Mouse (Mus musculus): ENCODE measurements around the gene Kank3. TPM values are rescaled to one million over a fixed set of nuclear protein-coding genes. Genes with fewer than 3 reads are reported as not detected.

Gene Kank3
- 395 and 450 TPM in 2 replicates for polyA plus RNA-seq (2012; rRNA removed)

DNA sequence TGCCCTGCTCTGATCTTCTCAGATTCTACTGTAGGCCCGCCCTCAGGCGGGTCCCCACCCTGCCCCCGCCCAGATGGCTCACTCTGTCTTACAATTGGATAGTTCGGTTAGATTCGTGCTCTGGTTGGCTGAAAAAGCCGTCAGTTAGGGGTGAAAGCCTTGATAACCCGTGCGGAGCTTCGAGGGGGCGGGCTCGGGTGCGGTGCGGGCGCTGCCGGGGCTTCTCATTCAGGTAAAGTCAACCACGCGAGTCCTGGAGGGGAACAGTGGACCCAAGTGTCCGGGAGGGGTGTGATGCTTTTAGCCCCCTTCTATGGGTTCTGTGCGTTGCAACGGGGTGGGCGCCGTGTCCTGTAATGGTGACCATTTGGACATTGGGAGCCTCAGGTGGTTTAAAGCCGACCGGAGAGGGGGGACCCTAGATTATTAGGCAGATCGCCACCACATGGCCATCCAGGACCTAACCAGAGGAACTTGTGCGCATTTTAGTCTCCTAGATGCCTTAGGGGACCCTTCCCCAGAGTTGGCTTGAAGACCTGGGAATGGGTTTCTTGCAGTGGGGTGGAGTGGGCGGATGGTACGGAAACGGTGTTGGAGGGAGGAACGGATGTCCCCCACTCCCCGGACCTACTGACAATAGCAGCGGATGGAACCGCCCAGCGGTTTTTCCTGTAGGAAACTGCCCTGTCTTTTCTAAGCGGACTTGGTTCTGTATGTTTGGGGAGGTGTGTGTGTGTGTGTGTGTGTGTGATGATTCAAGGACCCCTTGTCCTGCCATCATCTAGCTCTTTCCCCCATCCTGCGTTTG, at the start of gene Kank3:
Gene Kank3, plus strand, starts transcription at position 186 of the 808 bp plus-strand sequence.
- WGBS: 0% methylated on average over 36 of the region's 36 CpGs
- peak within 1 kb of the TSS; percentile 94 for H3K4me3 ChIP-seq (replicated peaks; ENCODE audit: extremely low read depth, low read depth, low read length)
- H3K4me1 ChIP-seq (ENCODE audit: control insufficient read depth, insufficient read depth, low read length): peaks cover 21% of the 10 kb centered on the region
- TF ChIP-seq POLR2A (IDR thresholded peaks at IDR 0.05; ENCODE audit: borderline replicate concordance, extremely low read depth, low read depth, low read length) (peak; percentile 94), CTCF (IDR thresholded peaks at IDR 0.05; ENCODE audit: insufficient read depth, low read length) (no peak)
- DNase-seq: peak; percentile 96

GRCm38 (mm10) chr17:33766389-33766788, 43.9 kb upstream of the Kank3 start:
- Histone ChIP-seq H3K4me1 (ENCODE audit: control insufficient read depth, insufficient read depth, low read length) (no peaks in the 10 kb centered on the region), H3K4me3 (replicated peaks; ENCODE audit: extremely low read depth, low read depth, low read length) (no peak overlapping the region)
- DNase-seq: no peak
- no peak for TF ChIP-seq CTCF (IDR thresholded peaks at IDR 0.05; ENCODE audit: insufficient read depth, low read length)
- no peak for TF ChIP-seq POLR2A (IDR thresholded peaks at IDR 0.05; ENCODE audit: borderline replicate concordance, extremely low read depth, low read depth, low read length)
- WGBS: 74% methylated on average over 3 of the region's 3 CpGs

- DNase-seq: no peak
- TF ChIP-seq POLR2A (IDR thresholded peaks at IDR 0.05; ENCODE audit: borderline replicate concordance, extremely low read depth, low read depth, low read length) (no peak), CTCF (IDR thresholded peaks at IDR 0.05; ENCODE audit: insufficient read depth, low read length) (no peak)
- H3K4me3 ChIP-seq (replicated peaks; ENCODE audit: extremely low read depth, low read depth, low read length): no peak overlapping the region
- no peaks in the 10 kb centered on the region; the same call in 1 of the 2 replicates for H3K4me1 ChIP-seq (ENCODE audit: control insufficient read depth, insufficient read depth, low read length)
- WGBS: 93% methylated on average over 4 of the region's 4 CpGs
These were observed 38.7 kb upstream of the Kank3 start for GRCm38 (mm10) chr17:33771617-33772016.

DNA sequence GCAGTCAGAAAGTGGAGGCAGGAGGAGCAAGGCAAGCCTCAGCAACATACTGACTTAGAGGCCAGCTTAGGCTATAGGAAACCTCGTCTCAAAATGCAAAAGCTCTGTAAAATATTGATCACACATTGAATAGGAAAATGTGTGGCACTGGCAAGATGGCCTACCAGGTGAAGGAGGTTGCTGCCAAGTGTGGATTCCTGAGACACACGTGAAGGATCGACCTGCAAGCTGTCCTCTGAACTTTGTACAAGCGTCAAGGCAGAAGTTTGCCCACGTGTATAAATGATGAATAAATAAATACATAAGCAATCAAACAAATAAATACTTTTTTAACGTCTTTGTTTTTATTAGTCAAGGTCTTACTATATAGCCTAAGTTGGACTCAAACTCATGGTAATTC, 36.9 kb upstream of the Kank3 start:
- Histone ChIP-seq H3K4me3 (replicated peaks; ENCODE audit: extremely low read depth, low read depth, low read length) (no peak overlapping the region), H3K4me1 (ENCODE audit: control insufficient read depth, insufficient read depth, low read length) (peaks cover 2% of the 10 kb centered on the region)
- 72% methylated on average over 6 of the region's 6 CpGs for WGBS
- DNase-seq: no peak
- TF ChIP-seq CTCF (IDR thresholded peaks at IDR 0.05; ENCODE audit: insufficient read depth, low read length) (no peak), POLR2A (IDR thresholded peaks at IDR 0.05; ENCODE audit: borderline replicate concordance, extremely low read depth, low read depth, low read length) (no peak)

DNA sequence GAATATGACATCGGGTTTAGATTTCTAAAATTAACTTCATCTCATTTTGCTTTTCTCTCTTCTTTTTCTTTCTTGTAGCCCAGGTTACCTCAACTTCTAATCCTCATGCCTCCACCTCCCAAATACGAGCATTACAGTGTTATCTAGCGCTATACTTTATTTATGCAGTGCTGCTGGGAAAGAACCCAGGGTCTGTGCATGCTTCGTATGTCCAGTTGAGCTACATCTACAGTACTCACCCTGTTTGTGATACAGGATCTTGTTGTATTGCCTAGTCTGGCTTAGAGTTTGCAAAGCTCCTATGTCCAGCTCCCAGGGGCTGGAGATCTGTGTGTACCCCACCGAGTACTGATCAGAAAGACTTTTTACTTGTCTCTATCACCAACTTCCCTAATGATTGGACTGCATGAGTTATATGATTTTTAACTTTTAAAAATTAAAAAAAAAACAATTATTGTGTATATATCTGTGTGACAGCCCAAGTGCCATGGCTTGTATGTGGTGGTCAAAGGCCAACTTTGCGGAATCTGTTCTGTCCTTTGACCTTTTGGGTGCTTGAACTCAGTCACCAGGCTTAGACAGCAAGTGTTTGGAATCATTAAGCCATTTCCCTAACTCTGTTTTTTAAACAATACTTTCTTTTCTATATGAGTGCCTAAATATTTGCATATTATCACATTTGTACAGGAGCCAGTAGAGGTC, 36.3 kb upstream of the Kank3 start:
- peaks cover 7% of the 10 kb centered on the region for H3K4me1 ChIP-seq (ENCODE audit: control insufficient read depth, insufficient read depth, low read length)
- no peak for TF ChIP-seq CTCF (IDR thresholded peaks at IDR 0.05; ENCODE audit: insufficient read depth, low read length)
- no peak for TF ChIP-seq POLR2A (IDR thresholded peaks at IDR 0.05; ENCODE audit: borderline replicate concordance, extremely low read depth, low read depth, low read length)
- no peak overlapping the region for H3K4me3 ChIP-seq (replicated peaks; ENCODE audit: extremely low read depth, low read depth, low read length)
- no peak for DNase-seq
- 79% methylated on average over 6 of the region's 6 CpGs for WGBS

DNA sequence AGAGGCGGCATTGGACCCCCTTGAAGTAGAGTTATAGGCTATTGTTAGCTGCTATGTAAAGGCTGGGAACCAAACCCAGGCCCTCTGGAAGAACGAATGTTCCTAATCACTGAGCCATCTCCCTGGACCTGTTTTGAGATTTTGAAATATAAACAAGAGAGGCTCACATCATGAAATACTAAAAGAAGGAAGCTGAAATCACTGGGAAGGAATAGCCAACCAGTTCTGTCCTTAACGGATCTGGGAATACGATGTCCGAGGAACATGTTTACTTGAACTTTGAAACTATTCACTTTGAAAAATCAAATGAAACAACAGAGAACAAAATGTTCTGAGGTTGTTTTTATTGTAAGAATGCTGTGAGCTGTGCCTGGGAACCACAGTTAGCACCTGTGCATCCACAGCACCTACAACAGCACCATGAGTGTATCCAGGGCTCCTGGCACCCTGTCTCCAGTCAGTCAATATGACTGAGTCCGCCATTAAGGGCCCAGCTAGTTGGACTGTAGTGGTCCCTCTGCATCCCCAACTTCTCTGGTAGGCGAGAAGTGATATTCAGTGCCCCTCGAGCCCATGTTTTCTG, 35.7 kb upstream of the Kank3 start:
- no peak for TF ChIP-seq POLR2A (IDR thresholded peaks at IDR 0.05; ENCODE audit: borderline replicate concordance, extremely low read depth, low read depth, low read length)
- no peak for TF ChIP-seq CTCF (IDR thresholded peaks at IDR 0.05; ENCODE audit: insufficient read depth, low read length)
- DNase-seq: no peak
- peaks cover 7% of the 10 kb centered on the region for H3K4me1 ChIP-seq (ENCODE audit: control insufficient read depth, insufficient read depth, low read length)
- no peak overlapping the region for H3K4me3 ChIP-seq (replicated peaks; ENCODE audit: extremely low read depth, low read depth, low read length)
- WGBS: 76% methylated on average over 8 of the region's 8 CpGs

DNA sequence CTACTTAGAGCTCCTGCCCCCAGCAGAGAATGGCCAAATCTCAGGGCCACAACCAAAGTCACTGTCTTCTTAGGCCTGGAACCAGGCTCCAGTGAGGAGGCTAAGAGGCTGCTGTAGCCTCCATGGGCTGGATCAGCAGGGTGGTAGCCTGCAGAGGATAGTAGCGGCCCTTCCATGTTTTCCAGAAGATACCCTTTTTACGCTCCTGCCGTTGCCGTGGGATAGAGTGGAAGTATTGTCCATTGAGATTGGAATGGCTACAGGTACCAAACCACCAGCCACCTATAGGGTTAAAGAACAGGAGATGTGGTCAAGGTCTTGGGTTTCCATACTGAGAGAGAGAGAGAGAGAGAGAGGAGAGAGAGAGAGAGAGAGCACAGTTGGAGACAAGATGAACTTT, 35.0 kb upstream of the Kank3 start:
- no peak for DNase-seq
- no peak for TF ChIP-seq CTCF (IDR thresholded peaks at IDR 0.05; ENCODE audit: insufficient read depth, low read length)
- TF ChIP-seq POLR2A (IDR thresholded peaks at IDR 0.05; ENCODE audit: borderline replicate concordance, extremely low read depth, low read depth, low read length): no peak
- WGBS: 96% methylated on average over 4 of the region's 4 CpGs
- Histone ChIP-seq H3K4me1 (ENCODE audit: control insufficient read depth, insufficient read depth, low read length) (peaks cover 7% of the 10 kb centered on the region), H3K4me3 (replicated peaks; ENCODE audit: extremely low read depth, low read depth, low read length) (no peak overlapping the region)

- 28% methylated on average over 9 of the region's 9 CpGs for WGBS
- TF ChIP-seq POLR2A (IDR thresholded peaks at IDR 0.05; ENCODE audit: borderline replicate concordance, extremely low read depth, low read depth, low read length) (no peak), CTCF (IDR thresholded peaks at IDR 0.05; ENCODE audit: insufficient read depth, low read length) (no peak)
- H3K4me3 ChIP-seq (replicated peaks; ENCODE audit: extremely low read depth, low read depth, low read length): peak overlapping the region; percentile 61
- DNase-seq: peak; percentile 82
- peaks cover 20% of the 10 kb centered on the region for H3K4me1 ChIP-seq (ENCODE audit: control insufficient read depth, insufficient read depth, low read length)
These were observed 30.9 kb upstream of the Kank3 start for GRCm38 (mm10) chr17:33779271-33779966.

DNA sequence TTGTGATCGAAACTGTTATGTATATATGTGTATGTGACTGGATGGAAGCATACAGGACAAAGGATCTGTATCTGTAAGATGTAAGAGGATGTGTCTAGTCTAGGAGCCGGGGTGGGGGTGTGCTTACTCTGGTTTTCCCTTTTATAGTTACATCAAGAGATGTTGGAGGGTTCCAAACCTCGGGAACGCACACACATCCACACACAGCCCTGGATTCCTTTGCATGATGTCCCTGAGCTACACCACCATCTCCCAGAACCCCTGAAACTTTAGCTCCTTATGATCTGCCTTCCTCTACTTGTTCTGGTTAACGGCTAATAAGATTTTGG, 30.4 kb upstream of the Kank3 start:
- no peak for DNase-seq
- 59% methylated on average over 5 of the region's 5 CpGs for WGBS
- TF ChIP-seq CTCF (IDR thresholded peaks at IDR 0.05; ENCODE audit: insufficient read depth, low read length) (no peak), POLR2A (IDR thresholded peaks at IDR 0.05; ENCODE audit: borderline replicate concordance, extremely low read depth, low read depth, low read length) (no peak)
- H3K4me3 ChIP-seq (replicated peaks; ENCODE audit: extremely low read depth, low read depth, low read length): peak overlapping the region; percentile 25
- peaks cover 22% of the 10 kb centered on the region for H3K4me1 ChIP-seq (ENCODE audit: control insufficient read depth, insufficient read depth, low read length)
